Mouse (Mus musculus) neural tube, embryonic 14.5 days (tissue): ENCODE results near the gene Srsf11. TPM values are rescaled to one million over a fixed set of nuclear protein-coding genes. Genes with fewer than 3 reads are reported as not detected.

ENCODE experiments used
- ATAC-seq: fragments of 200-750 bp; cut with Nextera tagmentation; 2 replicates; pipeline ENCODE4 v1.8.0; 2017; ENCODE audit warnings: low read depth, mild to moderate bottlenecking, moderate TSS enrichment, moderate library complexity
- H3K27ac ChIP-seq: fragments of 300-500 bp; sonication (generic); 2 replicates; pipeline ENCODE4 v1.5.1; 2014; ENCODE audit warnings: low read depth, mild to moderate bottlenecking, control low read depth, low read length, moderate library complexity, mixed read lengths
- H3K27me3 ChIP-seq: fragments of 300-500 bp; sonication (generic); 2 replicates; pipeline ENCODE4 v1.6.1; 2014; ENCODE audit warnings: low read length; ENCODE audit not compliant: control insufficient read depth, insufficient read depth
- H3K36me3 ChIP-seq: fragments of 300-500 bp; sonication (generic); 2 replicates; pipeline ENCODE4 v1.6.1; 2014; ENCODE audit warnings: low read length, mixed read lengths; ENCODE audit not compliant: control insufficient read depth, insufficient read depth
- H3K4me1 ChIP-seq: fragments of 300-500 bp; sonication (generic); 2 replicates; pipeline ENCODE4 v1.6.1; 2014; ENCODE audit warnings: low read length; ENCODE audit not compliant: control insufficient read depth, insufficient read depth
- H3K4me2 ChIP-seq: fragments of 300-500 bp; sonication (generic); 2 replicates; pipeline ENCODE4 v1.6.1; 2014; ENCODE audit warnings: mild to moderate bottlenecking, low read depth, low read length, control low read depth
- H3K4me3 ChIP-seq: fragments of 300-500 bp; sonication (generic); 2 replicates; pipeline ENCODE4 v1.5.1; 2014; ENCODE audit warnings: low read depth, low read length, control low read depth, mixed read lengths
- H3K9ac ChIP-seq: fragments of 300-500 bp; sonication (generic); replicated peaks from 2 replicates; pipeline ENCODE4 v1.6.1; 2014; ENCODE audit warnings: low read depth, mild to moderate bottlenecking, control low read depth, low read length, mixed read lengths
- H3K9me3 ChIP-seq: fragments of 300-500 bp; sonication (generic); 2 replicates; pipeline ENCODE4 v1.6.1; 2016; ENCODE audit warnings: low read length; ENCODE audit not compliant: control insufficient read depth
- WGBS: fragments of 180-500 bp; shearing (Covaris S2); extraction: QIAGEN DNeasy Blood & Tissue Kit; methylation state at CpG from one replicate; pipeline ENCODE4 v1.1.7; 2014; 5-methylcytosine and 5-hydroxymethylcytosine counted together
- polyA plus RNA-seq: library from polyadenylated mRNA; unstranded; fragments of >200 nt; fragmentation: Nextera tagmentation; extraction: Ambion mirVana; gene quantifications from 2 replicates; pipeline ENCODE4 v1.2.1, GENCODE M21; 2014

The Srsf11 gene
- 284 and 285 TPM in 2 replicates for polyA plus RNA-seq

GRCm38 (mm10) chr3:158036329-158036988 lies at the start of gene Srsf11, which contains the start of gene Lrrc40:
TSS of gene Srsf11 (minus strand) at chr3:158036639.
TSS of gene Lrrc40 (plus strand) at chr3:158036662.
- peak within 1 kb of the TSS; percentile 65 for H3K4me3 ChIP-seq
- H3K9me3 ChIP-seq, result no peaks in the 10 kb centered on the region
- no peaks in the 10 kb centered on the region for H3K27me3 ChIP-seq
- no peaks in the 10 kb centered on the region for H3K36me3 ChIP-seq
- peak within 1 kb of the TSS; percentile 75 for H3K27ac ChIP-seq
- H3K9ac ChIP-seq, result peak within 1 kb of the TSS; percentile 78
- peak; percentile 97 for ATAC-seq
- under 1% methylated on average over 55 of the region's 55 CpGs for WGBS
- peak within 1 kb of the TSS; percentile 71 for H3K4me2 ChIP-seq
- H3K4me1 ChIP-seq, result peaks cover 19% of the 10 kb centered on the region

GRCm38 (mm10) chr3:158077828-158078227 lies 41.4 kb upstream of the Srsf11 start:
- Histone ChIP-seq H3K9me3 (no peaks in the 10 kb centered on the region), H3K4me1 (no peaks in the 10 kb centered on the region), H3K4me3 (no peak overlapping the region), H3K36me3 (no peaks in the 10 kb centered on the region), H3K4me2 (no peak overlapping the region), H3K27ac (no peak overlapping the region), H3K27me3 (no peaks in the 10 kb centered on the region), H3K9ac (no peak overlapping the region)
- 73% methylated on average over 5 of the region's 5 CpGs for WGBS
- no peak for ATAC-seq

- Histone ChIP-seq H3K4me3 (no peak overlapping the region), H3K4me1 (no peaks in the 10 kb centered on the region), H3K9me3 (no peaks in the 10 kb centered on the region), H3K36me3 (no peaks in the 10 kb centered on the region), H3K9ac (no peak overlapping the region), H3K4me2 (no peak overlapping the region), H3K27ac (no peak overlapping the region), H3K27me3 (no peaks in the 10 kb centered on the region)
- WGBS, result 49% methylated on average over 1 of the region's 1 CpGs
- ATAC-seq, result no peak
Measured at GRCm38 (mm10) chr3:158077380-158077772, 40.9 kb upstream of the Srsf11 start.

GRCm38 (mm10) chr3:158076685-158077379 lies 40.4 kb upstream of the Srsf11 start:
- H3K9me3 ChIP-seq, result no peaks in the 10 kb centered on the region
- WGBS, result 48% methylated on average over 4 of the region's 4 CpGs
- no peaks in the 10 kb centered on the region for H3K36me3 ChIP-seq
- H3K9ac ChIP-seq, result no peak overlapping the region
- H3K27ac ChIP-seq, result no peak overlapping the region
- H3K27me3 ChIP-seq, result no peaks in the 10 kb centered on the region
- ATAC-seq, result no peak
- no peak overlapping the region for H3K4me2 ChIP-seq
- no peak overlapping the region for H3K4me3 ChIP-seq
- no peaks in the 10 kb centered on the region for H3K4me1 ChIP-seq

- Histone ChIP-seq H3K4me3 (no peak overlapping the region), H3K36me3 (no peaks in the 10 kb centered on the region), H3K9ac (no peak overlapping the region), H3K27ac (no peak overlapping the region), H3K4me1 (no peaks in the 10 kb centered on the region), H3K9me3 (no peaks in the 10 kb centered on the region), H3K27me3 (no peaks in the 10 kb centered on the region), H3K4me2 (no peak overlapping the region)
- WGBS, result 90% methylated on average over 2 of the region's 2 CpGs
- ATAC-seq, result no peak
Measured at GRCm38 (mm10) chr3:158075004-158075403, 38.6 kb upstream of the Srsf11 start.

- WGBS, result 66% methylated on average over 9 of the region's 9 CpGs
Measured at GRCm38 (mm10) chr3:158068613-158069263, 32.3 kb upstream of the Srsf11 start.

GRCm38 (mm10) chr3:158067916-158068315 lies 31.5 kb upstream of the Srsf11 start:
- Histone ChIP-seq H3K4me2 (no peak overlapping the region), H3K27ac (no peak overlapping the region), H3K4me3 (no peak overlapping the region), H3K27me3 (no peaks in the 10 kb centered on the region), H3K9me3 (no peaks in the 10 kb centered on the region), H3K4me1 (no peaks in the 10 kb centered on the region), H3K36me3 (no peaks in the 10 kb centered on the region; the same call in 1 of the 2 replicates), H3K9ac (no peak overlapping the region)
- 83% methylated on average over 7 of the region's 7 CpGs for WGBS
- no peak for ATAC-seq

More at GRCm38 (mm10) chr3:158068613-158069263, 32.3 kb upstream of the Srsf11 start:
- no peak for ATAC-seq
- Histone ChIP-seq H3K4me3 (no peak overlapping the region), H3K27me3 (no peaks in the 10 kb centered on the region), H3K9me3 (no peaks in the 10 kb centered on the region), H3K4me1 (no peaks in the 10 kb centered on the region), H3K36me3 (no peaks in the 10 kb centered on the region; the same call in 1 of the 2 replicates), H3K9ac (no peak overlapping the region), H3K4me2 (no peak overlapping the region), H3K27ac (no peak overlapping the region)

GRCm38 (mm10) chr3:158065256-158065655 lies 28.8 kb upstream of the Srsf11 start:
- Histone ChIP-seq H3K9ac (no peak overlapping the region), H3K36me3 (no peaks in the 10 kb centered on the region; the same call in 1 of the 2 replicates), H3K4me1 (no peaks in the 10 kb centered on the region), H3K4me2 (no peak overlapping the region), H3K27me3 (no peaks in the 10 kb centered on the region), H3K4me3 (no peak overlapping the region), H3K9me3 (no peaks in the 10 kb centered on the region), H3K27ac (no peak overlapping the region)
- ATAC-seq, result no peak; the same call in 1 of the 2 replicates
- WGBS, result 98% methylated on average over 2 of the region's 2 CpGs
